Mouse (Mus musculus): Measurements from ENCODE around the gene Hipk4. TPM values are rescaled to one million over a fixed set of nuclear protein-coding genes. Genes with fewer than 3 reads are reported as not detected.
A peak's percentile ranks its signal among the peaks of the same experiment; 100 is the strongest.
"Not testable (repeated sequence)": the region's sequence is repeated elsewhere in the genome, so short reads cannot be mapped to it uniquely, and the experiment has no call there.

The Hipk4 gene
- total and polyA plus RNA-seq, 2 experiments from 2014 or later = 0.73 to 1.6 TPM

DNA sequence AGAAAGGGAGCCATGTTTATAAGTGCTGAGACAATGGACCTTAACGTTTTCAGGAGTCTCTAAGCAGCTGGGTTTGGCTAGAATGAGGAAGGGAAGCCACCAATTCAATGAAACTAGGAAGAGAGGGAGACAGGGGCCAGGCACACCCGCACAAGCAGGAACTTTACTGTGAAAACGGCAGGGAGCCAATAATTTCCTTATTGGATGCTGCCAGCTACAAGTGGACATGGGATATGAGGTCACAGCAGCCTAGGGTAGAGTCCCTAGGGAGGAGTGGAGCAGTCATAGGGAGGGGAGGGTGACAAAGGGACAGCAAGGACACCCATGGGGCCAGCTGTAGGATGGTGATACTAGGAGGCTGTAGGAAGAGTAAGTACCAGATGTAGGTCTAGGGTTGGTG lies 30.0 kb upstream of the Hipk4 start:
- 65% methylated on average over 3 of the region's 3 CpGs for WGBS
- DNase-seq (ENCODE audit: low spot score) (no peak), ATAC-seq (no peak)
- no peaks in the 10 kb centered on the region for H3K9me3 ChIP-seq (ENCODE audit: low read length)
- H3K4me1 ChIP-seq (ENCODE audit: insufficient read depth, low read length) = no peaks in the 10 kb centered on the region
- no peak overlapping the region for H3K4me3 ChIP-seq (ENCODE audit: low read length)
- H3K27ac ChIP-seq = no peak overlapping the region
- H3K9ac ChIP-seq (replicated peaks; ENCODE audit: low read length) = no peak overlapping the region
- no peak for TF ChIP-seq CTCF (IDR thresholded peaks at IDR 0.05; ENCODE audit: low read depth)
- H3K27me3 ChIP-seq (ENCODE audit: insufficient read depth, low read length) = no peaks in the 10 kb centered on the region
- no peaks in the 10 kb centered on the region for H3K36me3 ChIP-seq (ENCODE audit: insufficient read depth, low read length)
- no peak overlapping the region for H3K4me2 ChIP-seq (ENCODE audit: low read depth, low read length)

DNA sequence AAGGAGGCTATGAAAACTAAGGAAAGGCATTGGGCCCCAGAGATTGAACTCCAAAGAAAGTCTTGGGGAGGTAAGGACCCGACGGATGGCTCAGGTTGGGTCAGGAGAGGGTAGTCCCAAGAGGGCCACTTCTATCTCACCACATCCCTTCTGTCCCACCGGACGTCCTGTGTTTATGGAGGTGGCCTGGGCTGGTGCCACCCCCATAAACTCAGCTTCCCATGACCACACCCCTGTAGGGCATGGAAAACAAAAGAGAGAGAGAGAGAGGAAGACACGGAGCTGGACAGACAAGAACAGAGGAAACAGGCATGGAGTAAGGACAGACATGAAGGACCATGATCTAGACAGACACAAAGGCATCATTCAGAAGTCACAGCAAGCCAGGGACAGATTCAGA lies 29.6 kb upstream of the Hipk4 start:
- no peak for TF ChIP-seq CTCF (IDR thresholded peaks at IDR 0.05; ENCODE audit: low read depth)
- DNase-seq (ENCODE audit: low spot score) = no peak

DNA sequence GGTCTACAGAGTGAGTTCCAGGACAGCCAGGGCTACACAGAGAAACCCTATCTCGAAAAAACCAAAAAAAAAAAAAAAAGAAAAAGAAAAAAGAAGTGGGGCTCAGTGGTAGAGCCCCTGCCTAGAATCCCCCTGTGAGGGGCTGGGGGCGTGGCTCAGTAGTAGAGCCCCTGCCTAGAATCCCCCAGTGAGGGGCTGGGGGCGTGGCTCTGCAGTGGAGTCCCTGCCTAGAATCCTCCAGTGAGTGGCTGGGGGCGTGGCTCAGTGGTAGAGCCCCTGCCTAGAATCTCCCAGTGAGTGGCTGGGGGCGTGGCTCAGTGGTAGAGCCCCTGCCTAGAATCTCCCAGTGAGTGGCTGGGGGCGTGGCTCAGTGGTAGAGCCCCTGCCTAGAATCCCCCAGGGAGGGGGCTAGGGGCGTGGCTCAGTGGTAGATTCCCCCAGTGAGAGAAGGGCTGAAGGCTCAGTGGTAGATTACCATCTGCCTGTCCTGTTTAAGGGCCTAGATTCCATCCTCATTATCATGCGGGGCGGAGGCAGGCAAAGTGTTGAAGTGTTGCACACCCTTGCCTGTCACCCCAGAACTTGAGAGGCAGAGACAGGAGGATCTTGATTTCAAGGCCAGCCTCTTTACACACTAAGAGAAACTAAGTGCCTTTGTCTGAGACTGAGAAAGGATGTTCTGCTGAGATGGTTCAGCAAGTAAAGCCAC lies 28.3 kb upstream of the Hipk4 start:
- not testable (repeated sequence) for H3K9ac ChIP-seq (replicated peaks; ENCODE audit: low read length); H3K4me3 ChIP-seq (ENCODE audit: low read length); ATAC-seq; H3K9me3 ChIP-seq (ENCODE audit: low read length); DNase-seq (ENCODE audit: low spot score); H3K27me3 ChIP-seq (ENCODE audit: insufficient read depth, low read length); H3K4me2 ChIP-seq (ENCODE audit: low read depth, low read length); H3K36me3 ChIP-seq (ENCODE audit: insufficient read depth, low read length); H3K4me1 ChIP-seq (ENCODE audit: insufficient read depth, low read length); H3K27ac ChIP-seq
- WGBS = 90% methylated on average over 8 of the region's 9 CpGs

More for the DNA sequence above, 29.6 kb upstream of the Hipk4 start:
- H3K27me3 ChIP-seq (ENCODE audit: insufficient read depth, low read length) = no peaks in the 10 kb centered on the region
- no peak for ATAC-seq
- no peak overlapping the region for H3K4me2 ChIP-seq (ENCODE audit: low read depth, low read length)
- no peaks in the 10 kb centered on the region for H3K36me3 ChIP-seq (ENCODE audit: insufficient read depth, low read length)
- WGBS = 83% methylated on average over 5 of the region's 5 CpGs
- no peaks in the 10 kb centered on the region for H3K4me1 ChIP-seq (ENCODE audit: insufficient read depth, low read length)
- H3K4me3 ChIP-seq (ENCODE audit: low read length) = no peak overlapping the region
- no peak overlapping the region for H3K9ac ChIP-seq (replicated peaks; ENCODE audit: low read length)
- H3K9me3 ChIP-seq (ENCODE audit: low read length) = no peaks in the 10 kb centered on the region
- no peak overlapping the region for H3K27ac ChIP-seq

DNA sequence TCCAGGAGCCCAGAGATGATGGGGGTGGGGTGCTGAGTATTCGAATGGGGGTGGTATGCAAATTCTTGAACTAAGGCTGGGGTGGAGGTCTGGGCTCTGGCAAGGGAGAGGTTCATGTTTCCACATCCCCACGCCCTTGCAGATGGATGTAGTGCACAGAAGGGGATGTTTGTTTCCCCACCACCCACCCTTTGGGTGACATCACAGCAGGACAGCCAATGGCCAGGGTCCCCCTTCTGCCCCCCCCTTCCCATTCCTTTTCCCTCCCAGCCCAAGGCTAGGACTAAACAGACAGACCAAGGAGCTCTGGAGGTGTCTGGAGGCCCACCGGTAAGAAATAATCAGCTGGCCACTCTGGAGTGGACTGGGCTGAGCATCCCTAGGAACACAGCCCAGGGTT lies 24.0 kb upstream of the Hipk4 start, which contains the start of gene Prx:
Prx (plus strand) TSS at position 289 of the 400 bp plus-strand sequence.
- Histone ChIP-seq H3K27ac (no peak within 1 kb of the TSS), H3K4me3 (ENCODE audit: low read length) (no peak within 1 kb of the TSS), H3K27me3 (ENCODE audit: insufficient read depth, low read length) (no peaks in the 10 kb centered on the region), H3K9me3 (ENCODE audit: low read length) (no peaks in the 10 kb centered on the region), H3K4me1 (ENCODE audit: insufficient read depth, low read length) (no peaks in the 10 kb centered on the region), H3K4me2 (ENCODE audit: low read depth, low read length) (no peak within 1 kb of the TSS), H3K36me3 (ENCODE audit: insufficient read depth, low read length) (no peaks in the 10 kb centered on the region), H3K9ac (replicated peaks; ENCODE audit: low read length) (no peak within 1 kb of the TSS)
- 62% methylated on average over 3 of the region's 3 CpGs for WGBS
- no peak for DNase-seq (ENCODE audit: low spot score)
- no peak for ATAC-seq
- TF ChIP-seq CTCF (IDR thresholded peaks at IDR 0.05; ENCODE audit: low read depth) = no peak

DNA sequence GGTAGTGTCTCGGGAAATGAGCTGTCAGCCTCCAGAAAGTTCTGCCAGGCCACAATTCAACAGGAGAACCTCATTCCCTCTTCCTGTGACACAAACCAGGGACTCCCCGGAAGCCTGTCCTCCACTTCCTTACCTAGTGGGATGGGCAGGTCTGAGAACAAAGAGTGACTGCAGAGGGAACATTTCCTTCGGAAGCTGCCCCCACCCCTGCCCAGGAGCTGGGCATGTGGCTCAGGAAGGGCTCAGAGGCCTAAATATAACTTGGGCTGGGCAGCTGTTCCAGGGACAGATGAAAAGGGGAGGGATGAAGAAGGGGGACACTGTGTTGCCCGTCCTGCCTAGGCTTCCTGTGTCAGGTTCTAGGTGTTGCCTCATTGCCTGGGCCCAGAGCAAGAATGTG lies 21.4 kb upstream of the Hipk4 start:
- H3K9me3 ChIP-seq (ENCODE audit: low read length) = no peaks in the 10 kb centered on the region
- H3K27ac ChIP-seq = no peak overlapping the region
- 71% methylated on average over 4 of the region's 4 CpGs for WGBS
- no peaks in the 10 kb centered on the region for H3K36me3 ChIP-seq (ENCODE audit: insufficient read depth, low read length)
- H3K4me3 ChIP-seq (ENCODE audit: low read length) = no peak overlapping the region
- no peak overlapping the region for H3K9ac ChIP-seq (replicated peaks; ENCODE audit: low read length)
- no peaks in the 10 kb centered on the region for H3K4me1 ChIP-seq (ENCODE audit: insufficient read depth, low read length)
- DNase-seq (ENCODE audit: low spot score) (no peak), ATAC-seq (no peak)
- no peak for TF ChIP-seq CTCF (IDR thresholded peaks at IDR 0.05; ENCODE audit: low read depth)
- no peaks in the 10 kb centered on the region for H3K27me3 ChIP-seq (ENCODE audit: insufficient read depth, low read length)
- H3K4me2 ChIP-seq (ENCODE audit: low read depth, low read length) = no peak overlapping the region

DNA sequence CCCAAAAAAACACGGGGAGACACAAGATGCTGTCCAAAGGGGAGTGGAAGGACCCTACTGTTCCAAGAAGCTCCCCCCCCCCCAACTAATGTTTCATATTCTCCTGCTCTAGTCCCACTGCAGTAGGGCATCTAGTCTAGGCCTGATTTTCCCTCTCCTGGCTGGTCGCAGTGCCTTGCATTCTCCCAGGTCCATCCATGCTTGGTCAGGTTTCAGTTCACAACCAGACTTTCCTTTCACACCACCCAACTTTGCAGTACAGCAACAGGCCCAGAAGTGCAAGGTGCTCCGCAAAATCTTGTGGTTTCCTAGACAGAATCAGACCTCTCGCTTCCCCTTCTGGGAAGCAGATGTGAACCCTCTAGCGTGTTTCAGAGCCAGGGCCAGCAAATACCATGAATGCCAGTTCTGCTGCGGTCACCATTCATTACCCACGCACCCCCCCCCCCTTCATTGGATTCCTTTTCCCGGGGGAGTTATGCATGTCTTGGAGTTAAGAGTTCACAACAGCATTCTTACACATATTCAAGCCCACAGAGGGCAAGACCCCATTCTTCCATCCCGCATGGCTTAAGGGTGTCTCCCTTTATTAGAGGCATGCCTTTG lies 16.2 kb upstream of the Hipk4 start:
- Histone ChIP-seq H3K27me3 (ENCODE audit: insufficient read depth, low read length) (no peaks in the 10 kb centered on the region), H3K4me2 (ENCODE audit: low read depth, low read length) (peak overlapping the region; percentile 53), H3K4me1 (ENCODE audit: insufficient read depth, low read length) (0 out of 2 replicates have a peak, but pooled peaks cover 5% of the 10 kb centered on the region), H3K4me3 (ENCODE audit: low read length) (peak overlapping the region; percentile 44), H3K27ac (peak overlapping the region; percentile 94; the same call in 1 of the 2 replicates), H3K9me3 (ENCODE audit: low read length) (no peaks in the 10 kb centered on the region), H3K9ac (replicated peaks; ENCODE audit: low read length) (no peak overlapping the region), H3K36me3 (ENCODE audit: insufficient read depth, low read length) (no peaks in the 10 kb centered on the region)
- WGBS = 37% methylated on average over 9 of the region's 9 CpGs
- DNase-seq (ENCODE audit: low spot score) (no peak), ATAC-seq (no peak)
- TF ChIP-seq CTCF (IDR thresholded peaks at IDR 0.05; ENCODE audit: low read depth) = no peak
